Mouse (Mus musculus): Measurements from ENCODE around the gene Med25. TPM values are rescaled to one million over a fixed set of nuclear protein-coding genes. Genes with fewer than 3 reads are reported as not detected.

The Med25 gene
- total RNA-seq, 2 experiments from 2014 or later: 44.7 to 53.5 TPM

- no peak for DNase-seq
Measured at GRCm38 (mm10) chr7:44847772-44848171, 44.7 kb downstream of the Med25 start.

GRCm38 (mm10) chr7:44846804-44847203 lies 45.7 kb downstream of the Med25 start:
- DNase-seq: no peak

GRCm38 (mm10) chr7:44845006-44845405 lies 47.5 kb downstream of the Med25 start:
- no peak for DNase-seq

GRCm38 (mm10) chr7:44841825-44842463 lies 50.6 kb downstream of the Med25 start:
- DNase-seq: no peak

- no peak for DNase-seq
Measured at GRCm38 (mm10) chr7:44840426-44840825, 52.1 kb downstream of the Med25 start.

GRCm38 (mm10) chr7:44839491-44840191 lies 52.9 kb downstream of the Med25 start:
- peak; percentile 52 for DNase-seq

- no peak for DNase-seq
Measured at GRCm38 (mm10) chr7:44839171-44839490, 53.4 kb downstream of the Med25 start.

- no peak for DNase-seq
Measured at GRCm38 (mm10) chr7:44838073-44838472, 54.4 kb downstream of the Med25 start.

GRCm38 (mm10) chr7:44836423-44837053 lies 56.0 kb downstream of the Med25 start:
- peak; percentile 48 for DNase-seq

GRCm38 (mm10) chr7:44836016-44836404 lies 56.5 kb downstream of the Med25 start:
- no peak for DNase-seq

- no peak for DNase-seq
Measured at GRCm38 (mm10) chr7:44835373-44836015, 57.0 kb downstream of the Med25 start.

GRCm38 (mm10) chr7:44832763-44833162 lies 59.7 kb downstream of the Med25 start:
- DNase-seq: no peak

- DNase-seq: no peak
Measured at GRCm38 (mm10) chr7:44828706-44829105, 63.8 kb downstream of the Med25 start.

GRCm38 (mm10) chr7:44826771-44827170 lies 65.7 kb downstream of the Med25 start:
- no peak for DNase-seq

Small RNA genes lying within 50 kb of the gene (microRNA-seq; reads per million reads assigned to microRNA genes)
- 0 reads per million in 2 experiments for gene Mir707

Other genes with a start within 250 kb of the Med25 start
- 10 to 100 TPM; 21.4 to 23.3 TPM for gene Myh14, start 221.9 kb downstream of the Med25 start, total RNA-seq (2021)
- gene Izumo2, start 184.0 kb downstream of the Med25 start, total RNA-seq (2021): not detected
- 10 to 100 TPM; 16.7 to 18.5 TPM for gene Vrk3, start 144.3 kb downstream of the Med25 start, total RNA-seq (2021)
- gene Zfp473, start 141.7 kb downstream of the Med25 start, total RNA-seq (2021): under 1 TPM in 1 of 2 experiments, not detected in 1; 0.29 TPM
- gene Nup62, start 76.6 kb downstream of the Med25 start, total RNA-seq (2021): 10 to 100 TPM; 28.0 to 35.3 TPM
- 1 to 10 TPM; 1.9 to 2.3 TPM for gene Il4i1, start 76.3 kb downstream of the Med25 start, total RNA-seq (2021)
- gene Atf5, start 76.1 kb downstream of the Med25 start, total RNA-seq (2021): 10 to 100 TPM; 55.1 to 60.5 TPM
- gene Akt1s1, start 43.7 kb downstream of the Med25 start, total RNA-seq (2021): 10 to 100 TPM; 84.2 to 86.4 TPM
- gene Tbc1d17, start 43.6 kb downstream of the Med25 start, total RNA-seq (2021): 10 to 100 TPM; 41.7 to 49.0 TPM
- 10 to 100 TPM; 14.4 to 16.5 TPM for gene Pnkp, start 35.6 kb downstream of the Med25 start, total RNA-seq (2021)
- gene Ptov1, start 22.9 kb downstream of the Med25 start, total RNA-seq (2021): 100 to 1,000 TPM; 210 to 216 TPM
- 10 to 100 TPM; 15.0 to 18.1 TPM for gene Fuz, start 3.4 kb upstream of the Med25 start, total RNA-seq (2021)
- gene Ap2a1, start 36.8 kb upstream of the Med25 start, total RNA-seq (2021): 10 to 100 TPM; 59.0 to 65.0 TPM
- not detected for gene Tsks, start 50.5 kb upstream of the Med25 start, total RNA-seq (2021)
- 1 to 10 TPM; 4.4 to 5.7 TPM for gene Cpt1c, start 82.1 kb upstream of the Med25 start, total RNA-seq (2021)
- 100 to 1,000 TPM; 267 to 271 TPM for gene Prmt1, start 93.9 kb upstream of the Med25 start, total RNA-seq (2021)
- gene Irf3, start 104.9 kb upstream of the Med25 start, total RNA-seq (2021): 10 to 100 TPM; 26.5 to 35.8 TPM
- gene Bcl2l12, start 106.0 kb upstream of the Med25 start, total RNA-seq (2021): 10 to 100 TPM; 10.8 to 14.0 TPM
- gene Scaf1, start 123.7 kb upstream of the Med25 start, total RNA-seq (2021): 10 to 100 TPM; 47.7 to 55.8 TPM
- gene Rras, start 125.2 kb upstream of the Med25 start, total RNA-seq (2021): 10 to 100 TPM; 75.5 to 80.6 TPM
- 10 to 100 TPM; 36.0 to 43.1 TPM for gene Prr12, start 160.2 kb upstream of the Med25 start, total RNA-seq (2021)
- gene Nosip, start 169.7 kb upstream of the Med25 start, total RNA-seq (2021): 10 to 100 TPM; 35.9 to 40.5 TPM
- gene Prrg2, start 170.0 kb upstream of the Med25 start, total RNA-seq (2021): 10 to 100 TPM in 1 of 2 experiments, 1 to 10 TPM in 1; 8.5 to 10.7 TPM
- gene Rcn3, start 199.5 kb upstream of the Med25 start, total RNA-seq (2021): 100 to 1,000 TPM; 103 to 148 TPM
- gene Fcgrt, start 211.1 kb upstream of the Med25 start, total RNA-seq (2021): 10 to 100 TPM; 70.9 to 75.2 TPM
- 100 to 1,000 TPM; 762 to 817 TPM for gene Rps11, start 231.7 kb upstream of the Med25 start, total RNA-seq (2021)
- 1,000 to 10,000 TPM; 1,164 to 1,215 TPM for gene Rpl13a, start 236.0 kb upstream of the Med25 start, total RNA-seq (2021)
- not detected for gene Gm45713, start 243.5 kb upstream of the Med25 start, total RNA-seq (2021)
- gene Flt3l, start 243.7 kb upstream of the Med25 start, total RNA-seq (2021): 1 to 10 TPM; 2.3 to 4.3 TPM